Mouse (Mus musculus) MEL (cell line): ENCODE data around the gene Tbl2. TPM values are rescaled to one million over a fixed set of nuclear protein-coding genes. Genes with fewer than 3 reads are reported as not detected.

Experiments
- DNase-seq: peaks from one replicate; pipeline ENCODE4 v3.0.0; 2011; ENCODE audit warnings: low read depth, low spot score
- H3K27ac ChIP-seq: 2 replicates; pipeline ENCODE4 v1.5.1; 2012; ENCODE audit warnings: low read depth, mild to moderate bottlenecking, control low read depth, low read length, moderate library complexity; ENCODE audit not compliant: control insufficient read depth
- H3K27me3 ChIP-seq, 2 experiments: fragments of 150-350 bp in 1 of 2; sonication (generic) in 1 of 2; 2 replicates each; pipeline ENCODE4 v1.6.1; 2012; ENCODE audit warnings: low read length in 2 of 2, mild to moderate bottlenecking in 2 of 2, improper control_type of control experiment in 1 of 2, moderate library complexity in 1 of 2; ENCODE audit not compliant: insufficient read depth in 2 of 2, control insufficient read depth in 1 of 2
- H3K36me3 ChIP-seq, 2 experiments: 2 replicates each; pipeline ENCODE4 v1.6.1; 2012 to 2014; ENCODE audit warnings: low read length in 2 of 2, improper control_type of control experiment in 1 of 2, inconsistent platforms in 1 of 2, mild to moderate bottlenecking in 1 of 2; ENCODE audit not compliant: insufficient read depth in 2 of 2, control insufficient read depth in 1 of 2
- H3K4me1 ChIP-seq, 2 experiments: fragments of 150-350 bp in 1 of 2; sonication (generic) in 1 of 2; 2 replicates each; pipeline ENCODE4 v1.6.1; 2012; ENCODE audit warnings: low read length in 2 of 2, improper control_type of control experiment in 1 of 2, mild to moderate bottlenecking in 1 of 2; ENCODE audit not compliant: insufficient read depth in 2 of 2, control insufficient read depth in 1 of 2
- H3K4me3 ChIP-seq, 2 experiments: fragments of 150-350 bp in 1 of 2; sonication (generic) in 1 of 2; 2 replicates each; pipeline ENCODE4 v1.5.1; 2012; ENCODE audit warnings: low read depth in 2 of 2, low read length in 2 of 2, mild to moderate bottlenecking in 2 of 2, moderate library complexity in 2 of 2, control low read depth in 1 of 2, improper control_type of control experiment in 1 of 2; ENCODE audit not compliant: control insufficient read depth in 1 of 2, insufficient read depth in 1 of 2
- H3K79me2 ChIP-seq: 2 replicates; pipeline ENCODE4 v1.6.1; 2012; ENCODE audit warnings: mild to moderate bottlenecking, low read length, moderate library complexity; ENCODE audit not compliant: control insufficient read depth, poor library complexity, insufficient read depth
- H3K9ac ChIP-seq: 2 replicates; pipeline ENCODE4 v1.6.1; 2012; ENCODE audit warnings: low read depth, mild to moderate bottlenecking, control low read depth, low read length, moderate library complexity; ENCODE audit not compliant: control insufficient read depth, poor library complexity, severe bottlenecking
- H3K9me3 ChIP-seq: fragments of 150-350 bp; sonication (generic); replicated peaks from 2 replicates; pipeline ENCODE4 v1.6.1; 2012; ENCODE audit warnings: mild to moderate bottlenecking, low read length, improper control_type of control experiment, moderate library complexity; ENCODE audit not compliant: insufficient read depth
- CHD1 ChIP-seq: IDR thresholded peaks from 2 replicates; pipeline ENCODE4 v1.6.1; 2012; ENCODE audit warnings: low read depth, mild to moderate bottlenecking, inconsistent platforms, low read length, improper control_type of control experiment
- CHD2 ChIP-seq: IDR thresholded peaks from 2 replicates; pipeline ENCODE4 v1.6.1; 2011; ENCODE audit warnings: low read length, improper control_type of control experiment
- CTCF ChIP-seq, 3 experiments: IDR thresholded peaks in 2 of 3; conservative IDR thresholded peaks in 1 of 3; 2 replicates each; pipeline ENCODE4 v1.5.1; 2011 to 2012; ENCODE audit warnings: low read length in 3 of 3, low read depth in 2 of 3, mild to moderate bottlenecking in 2 of 3, improper control_type of control experiment in 1 of 3, inconsistent platforms in 1 of 3, mixed read lengths in 1 of 3, moderate library complexity in 1 of 3; ENCODE audit not compliant: control insufficient read depth in 1 of 3, insufficient read depth in 1 of 3, poor library complexity in 1 of 3, severe bottlenecking in 1 of 3
- ETS1 ChIP-seq: IDR thresholded peaks from 2 replicates; pipeline ENCODE4 v1.6.1; 2012; ENCODE audit warnings: low read depth, mild to moderate bottlenecking, inconsistent platforms, low read length, improper control_type of control experiment, moderate library complexity
- HCFC1 ChIP-seq: IDR thresholded peaks from 2 replicates; pipeline ENCODE4 v1.6.1; 2012; ENCODE audit warnings: low read depth, mild to moderate bottlenecking, inconsistent platforms, low read length, improper control_type of control experiment, moderate library complexity
- MAX ChIP-seq: IDR thresholded peaks from 2 replicates; pipeline ENCODE4 v1.6.1; 2011; ENCODE audit warnings: low read length, improper control_type of control experiment
- MAZ ChIP-seq: IDR thresholded peaks from 2 replicates; pipeline ENCODE4 v1.6.1; 2012; ENCODE audit warnings: low read depth, mild to moderate bottlenecking, inconsistent platforms, low read length, improper control_type of control experiment
- MEF2A ChIP-seq: IDR thresholded peaks from 2 replicates; pipeline ENCODE4 v1.6.1; 2014; ENCODE audit warnings: low read depth, mild to moderate bottlenecking, inconsistent platforms, low read length, improper control_type of control experiment; ENCODE audit not compliant: poor library complexity, insufficient replicate concordance, severe bottlenecking; ENCODE audit errors: extremely low read depth
- POLR2AphosphoS2 ChIP-seq: IDR thresholded peaks from 2 replicates; pipeline ENCODE4 v1.6.1; 2011; ENCODE audit warnings: low read length, improper control_type of control experiment
- POLR2AphosphoS5 ChIP-seq: IDR thresholded peaks from 2 replicates; pipeline ENCODE4 v1.6.1; 2012; ENCODE audit warnings: low read depth, borderline replicate concordance, mild to moderate bottlenecking, inconsistent platforms, low read length, moderate library complexity, mixed read lengths
- RAD21 ChIP-seq: IDR thresholded peaks from 2 replicates; pipeline ENCODE4 v1.6.1; 2011; ENCODE audit warnings: mild to moderate bottlenecking, low read depth, low read length, improper control_type of control experiment
- SMC3 ChIP-seq: IDR thresholded peaks from 2 replicates; pipeline ENCODE4 v1.6.1; 2011; ENCODE audit warnings: low read depth, low read length, improper control_type of control experiment
- USF1 ChIP-seq: IDR thresholded peaks from 2 replicates; pipeline ENCODE4 v1.6.1; 2014; ENCODE audit warnings: low read depth, mild to moderate bottlenecking, inconsistent platforms, low read length, improper control_type of control experiment, moderate library complexity
- USF2 ChIP-seq, 2 experiments: IDR thresholded peaks; 2 replicates each; pipeline ENCODE4 v1.6.1; 2011 to 2012; ENCODE audit warnings: improper control_type of control experiment in 2 of 2, low read length in 2 of 2, borderline replicate concordance in 1 of 2, inconsistent platforms in 1 of 2, low read depth in 1 of 2, mild to moderate bottlenecking in 1 of 2; ENCODE audit not compliant: insufficient read depth in 1 of 2
- ZC3H11A ChIP-seq: IDR thresholded peaks from 2 replicates; pipeline ENCODE4 v1.6.1; 2012; ENCODE audit warnings: low read depth, mild to moderate bottlenecking, inconsistent platforms, low read length, improper control_type of control experiment
- ZKSCAN1 ChIP-seq: IDR thresholded peaks from 2 replicates; pipeline ENCODE4 v1.6.1; 2012; ENCODE audit warnings: low read depth, mild to moderate bottlenecking, inconsistent platforms, low read length, improper control_type of control experiment, moderate library complexity
- ZMIZ1 ChIP-seq: IDR thresholded peaks from 2 replicates; pipeline ENCODE4 v1.6.1; 2012; ENCODE audit warnings: low read depth, mild to moderate bottlenecking, inconsistent platforms, low read length, improper control_type of control experiment, moderate library complexity
- ZNF384 ChIP-seq: IDR thresholded peaks from 2 replicates; pipeline ENCODE4 v1.6.1; 2012; ENCODE audit warnings: low read depth, mild to moderate bottlenecking, inconsistent platforms, low read length, improper control_type of control experiment
- polyA plus RNA-seq, 2 experiments: library from polyadenylated mRNA; stranded (reverse) in 1 of 2; unstranded in 1 of 2; fragments of >175 nt in 1 of 2; fragments of >200 nt in 1 of 2; gene quantifications; 2 replicates each; pipeline versions ENCODE4 v1.2.1 to v1.2.4; 2012; ENCODE audit warnings: low replicate concordance in 2 of 2, low read depth in 1 of 2; ENCODE audit not compliant: insufficient read length in 2 of 2, insufficient read depth in 1 of 2, missing spikeins in 1 of 2
- total RNA-seq: library from RNA; depleted of rRNA; stranded (reverse); fragments of 300-350 nt; gene quantifications from 2 replicates; pipeline ENCODE4 v1.2.3, GENCODE M21; 2012

Tbl2 gene
- total and polyA plus RNA-seq, 3 experiments: 20.5 to 30.3 TPM; not detected in 1

DNA sequence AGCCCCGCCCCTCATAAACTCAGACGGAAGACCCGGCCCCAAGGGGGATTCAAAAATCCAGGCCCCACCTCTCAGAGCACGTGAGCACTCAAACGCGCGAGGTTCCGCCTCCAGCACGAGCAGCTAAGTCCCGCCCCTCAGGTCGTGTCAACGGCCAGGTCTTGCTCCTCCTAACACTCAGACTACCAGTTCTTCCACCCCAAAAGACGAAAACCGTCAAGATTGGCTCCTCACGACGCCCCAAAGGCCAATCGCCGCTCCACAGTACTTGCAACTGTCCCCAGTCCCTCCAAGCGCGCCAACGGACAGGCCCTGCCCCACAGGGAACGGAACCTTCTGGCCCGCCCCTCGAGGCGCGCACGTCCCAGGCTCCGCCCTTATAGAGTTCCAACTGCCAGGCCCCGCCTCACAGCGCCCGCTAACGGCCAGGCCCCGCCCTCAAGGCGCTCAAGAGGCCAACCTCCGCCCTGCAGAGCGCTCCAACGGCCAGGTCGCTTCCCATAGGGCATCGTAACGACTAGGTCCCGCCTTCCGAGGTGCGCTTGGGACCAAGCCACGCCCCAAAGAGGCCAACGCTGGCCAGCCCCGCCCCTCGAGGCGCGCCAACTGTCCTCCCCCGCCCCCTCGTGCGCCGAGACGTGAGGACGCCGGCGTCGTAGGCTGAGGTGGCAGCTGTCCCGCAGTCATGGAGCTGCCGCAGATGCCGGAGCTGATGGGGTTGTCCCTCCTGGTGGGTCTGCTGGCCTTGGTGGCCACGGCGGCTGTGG lies at the start of gene Tbl2 (continued):
- peak; percentile 95 for TF ChIP-seq USF1
- peak; percentile 80; the same call in 1 of the 2 replicates for TF ChIP-seq POLR2AphosphoS2
- no peak for TF ChIP-seq RAD21
- no peak for TF ChIP-seq ZC3H11A

DNA sequence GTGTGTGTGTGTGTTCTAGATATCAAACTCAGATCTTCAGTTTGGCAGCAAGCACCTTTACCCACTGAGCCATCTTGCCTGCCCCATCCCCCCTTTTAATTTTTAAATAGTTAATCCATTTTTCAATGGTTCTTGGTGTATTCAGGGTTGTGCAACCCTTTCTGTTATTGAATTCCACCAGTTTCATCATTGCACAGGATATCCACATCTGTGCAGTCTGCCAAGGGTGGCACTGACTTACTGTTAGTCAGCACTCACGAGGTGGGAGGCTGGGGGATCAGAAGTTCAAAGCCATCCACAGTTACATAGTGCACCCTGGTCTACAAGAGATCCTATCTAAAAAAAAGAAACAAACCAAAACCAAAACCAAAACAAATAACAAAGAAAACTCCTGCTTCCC lies 48.5 kb upstream of the Tbl2 start:
- H3K4me1 ChIP-seq: no peaks in the 10 kb centered on the region
- no peaks in the 10 kb centered on the region for H3K36me3 ChIP-seq
- peaks cover 0 to 4% of the 10 kb centered on the region in 2 experiments; a peak in 1 of 4 replicates for H3K27me3 ChIP-seq
- H3K9me3 ChIP-seq: no peaks in the 10 kb centered on the region
- H3K79me2 ChIP-seq: no peaks in the 10 kb centered on the region
- TF ChIP-seq SMC3: no peak
- no peak for TF ChIP-seq MEF2A
- TF ChIP-seq POLR2AphosphoS5: no peak
- TF ChIP-seq ZKSCAN1: no peak
- no peak overlapping the region for H3K27ac ChIP-seq
- H3K4me3 ChIP-seq: no peak overlapping the region
- H3K9ac ChIP-seq: no peak overlapping the region
- no peak for DNase-seq

DNA sequence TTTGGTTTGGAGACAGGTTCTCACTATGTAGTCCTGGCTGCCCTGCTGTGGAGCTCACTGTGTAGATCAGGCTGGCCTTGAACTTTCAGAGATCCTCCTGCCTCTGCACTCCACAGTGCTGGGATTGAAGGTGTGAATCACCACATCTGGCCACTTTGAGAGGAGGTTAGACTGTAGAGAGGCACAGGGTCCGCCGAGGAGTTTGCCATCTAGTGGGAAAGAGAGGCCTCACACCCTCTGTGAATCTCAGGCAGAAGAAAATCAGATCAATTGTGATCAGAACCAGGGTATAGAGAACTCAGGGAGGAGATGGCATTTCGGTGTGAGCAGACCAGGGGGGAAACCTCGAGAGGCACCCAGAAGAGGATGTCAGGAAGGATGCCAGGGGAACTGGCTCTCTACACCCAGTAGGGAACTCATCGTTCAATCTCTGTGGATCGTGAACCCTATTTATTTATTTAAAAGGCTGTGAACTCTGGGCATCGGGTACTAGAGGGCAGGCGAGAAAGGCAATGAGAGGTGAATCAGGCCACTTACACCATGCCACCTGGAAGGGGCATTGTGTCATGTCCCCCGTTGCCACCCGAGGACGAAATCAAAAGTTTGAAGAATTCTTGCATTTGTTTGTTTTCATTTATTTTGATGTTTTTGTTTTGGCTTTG lies 45.3 kb upstream of the Tbl2 start:
- no peak for TF ChIP-seq ETS1
- no peak for TF ChIP-seq MAX
- TF ChIP-seq MAZ: no peak
- TF ChIP-seq SMC3: peak; percentile 73
- no peak for TF ChIP-seq HCFC1
- no peak for TF ChIP-seq USF2 (IDR thresholded peaks at IDR 0.05; ENCODE audit: borderline replicate concordance in 1 of 2, insufficient read depth in 1 of 2, low read depth in 1 of 2, low read length in 2 of 2)
- TF ChIP-seq RAD21: peak; percentile 40
- no peak for TF ChIP-seq ZKSCAN1
- TF ChIP-seq CTCF (IDR thresholded peaks at IDR 0.05 in 2 of 3, conservative IDR thresholded peaks at IDR 0.05 in 1 of 3; ENCODE audit: control insufficient read depth in 1 of 3, insufficient read depth in 1 of 3, low read depth in 2 of 3, low read length in 3 of 3, poor library complexity in 1 of 3, severe bottlenecking in 1 of 3): peak; percentile 30 to 62 (median 55); a peak in 5 of 6 replicates
- no peak for TF ChIP-seq CHD1
- TF ChIP-seq CHD2: no peak
- no peak for TF ChIP-seq POLR2AphosphoS5
- TF ChIP-seq ZNF384: no peak
- no peak for TF ChIP-seq ZMIZ1
- TF ChIP-seq ZC3H11A: peak; percentile 22; the same call in 1 of the 2 replicates
- H3K9ac ChIP-seq: no peak overlapping the region
- peak; percentile 26 for DNase-seq

More for the DNA sequence above, 45.3 kb upstream of the Tbl2 start:
- no peaks in the 10 kb centered on the region for H3K79me2 ChIP-seq
- H3K9me3 ChIP-seq: no peaks in the 10 kb centered on the region
- H3K27me3 ChIP-seq: peaks cover 0 to 2% of the 10 kb centered on the region in 2 experiments; a peak in 1 of 4 replicates
- H3K4me1 ChIP-seq: no peaks in the 10 kb centered on the region
- no peak overlapping the region for H3K27ac ChIP-seq
- H3K36me3 ChIP-seq: no peaks in the 10 kb centered on the region
- no peak overlapping the region for H3K4me3 ChIP-seq
